Mouse (Mus musculus) c-Kit-positive CD71-positive TER-119-negative erythroid progenitor cells, embryonic 14.5 days (primary cell): Measurements from ENCODE around the gene Ctbp1.

ENCODE experiments used
- DNase-seq: peaks from one replicate; pipeline ENCODE4 v3.0.0-alpha.2; 2013; ENCODE audit warnings: low read depth

Ctbp1 gene

DNA sequence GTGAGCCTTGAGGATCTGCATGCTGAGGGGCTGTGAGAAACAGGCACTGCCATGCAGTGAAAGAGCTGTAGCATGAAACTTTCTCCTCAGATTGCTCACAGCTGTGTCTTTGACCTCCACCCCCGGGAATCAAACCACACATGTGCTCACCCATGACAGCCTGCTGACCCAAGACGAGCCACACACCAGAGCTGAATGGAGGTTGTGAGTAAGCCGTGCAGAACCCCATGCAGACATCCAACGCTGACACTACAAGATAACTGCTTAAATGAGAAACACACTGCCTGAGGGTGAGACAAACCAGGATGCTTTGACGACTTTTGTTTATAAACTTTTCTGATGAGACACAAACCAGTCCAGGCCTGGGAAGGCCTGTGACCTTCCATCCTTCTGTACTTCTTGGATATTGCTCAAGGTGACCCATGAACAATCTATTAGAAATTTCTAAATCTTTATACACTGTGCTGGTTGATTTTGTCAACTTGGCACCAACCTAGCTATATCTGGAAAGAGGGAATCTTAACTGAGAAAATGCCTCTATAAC lies 30.3 kb downstream of the Ctbp1 start:
- no peak for DNase-seq

DNA sequence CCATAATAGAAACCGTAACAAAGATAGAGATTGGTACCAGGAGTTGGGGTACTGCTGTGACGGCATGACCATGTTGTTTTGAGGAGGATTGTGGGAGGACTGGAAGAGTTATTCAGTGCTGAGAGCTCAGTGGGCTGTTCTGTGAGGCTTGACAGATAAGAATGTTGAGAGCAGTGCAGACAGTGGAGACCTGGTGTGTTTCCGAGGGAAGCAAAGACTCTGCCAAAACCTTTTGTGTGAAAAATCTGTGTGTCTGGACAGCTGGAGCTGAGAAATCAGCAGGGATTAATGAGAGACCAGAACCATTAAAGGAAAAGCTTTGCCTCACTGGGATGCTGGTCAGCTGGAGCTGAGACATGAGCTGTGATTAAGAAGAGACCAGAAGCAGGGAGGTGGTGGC lies 34.9 kb downstream of the Ctbp1 start:
- no peak for DNase-seq

GRCm38 (mm10) chr5:33239111-33239714 lies 35.6 kb downstream of the Ctbp1 start:
- DNase-seq: no peak

DNA sequence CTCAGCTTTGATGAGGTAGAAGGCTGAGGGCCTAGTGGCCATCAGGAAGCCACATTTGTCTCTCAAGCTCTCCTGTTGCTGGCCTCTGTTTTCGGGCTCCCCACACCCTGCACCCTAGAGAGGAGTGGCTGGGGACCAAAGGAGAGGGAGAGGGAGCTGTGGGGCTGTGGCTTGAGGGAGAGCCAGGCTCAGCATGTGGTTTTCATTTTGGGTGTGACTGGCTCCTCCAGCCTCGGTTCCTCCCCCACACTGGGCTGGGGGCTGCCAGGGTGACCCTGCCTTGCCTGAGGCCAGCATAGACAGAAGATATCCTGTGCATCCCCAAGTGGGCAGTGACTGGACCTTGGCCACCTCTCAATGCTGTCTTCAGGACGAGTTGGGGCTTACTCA lies 36.5 kb downstream of the Ctbp1 start:
- no peak for DNase-seq

GRCm38 (mm10) chr5:33237600-33238255 lies 37.1 kb downstream of the Ctbp1 start:
- no peak for DNase-seq

- no peak for DNase-seq
These were observed 40.3 kb downstream of the Ctbp1 start for GRCm38 (mm10) chr5:33234391-33235031.

- DNase-seq: no peak
These were observed 42.0 kb downstream of the Ctbp1 start for GRCm38 (mm10) chr5:33232791-33233190.

DNA sequence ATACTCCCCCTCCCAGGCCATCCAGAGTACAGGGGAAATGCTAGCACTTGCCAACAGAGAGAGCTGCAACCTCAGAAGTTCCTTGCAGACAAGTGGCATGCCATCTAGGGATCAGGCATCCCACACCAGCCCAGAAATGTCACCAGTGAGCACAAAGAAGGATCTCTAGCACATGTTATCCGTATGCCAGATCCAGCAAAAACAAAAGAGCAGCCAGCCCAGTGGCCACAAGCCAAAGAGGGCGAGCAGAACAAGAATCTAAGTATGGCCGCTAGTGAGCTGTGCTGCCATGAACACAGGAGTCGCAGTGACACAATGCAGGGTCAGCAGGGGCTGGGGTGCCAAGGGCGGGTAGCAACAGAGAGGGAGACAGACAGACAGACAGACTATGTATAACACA lies 44.5 kb downstream of the Ctbp1 start:
- DNase-seq: no peak

DNA sequence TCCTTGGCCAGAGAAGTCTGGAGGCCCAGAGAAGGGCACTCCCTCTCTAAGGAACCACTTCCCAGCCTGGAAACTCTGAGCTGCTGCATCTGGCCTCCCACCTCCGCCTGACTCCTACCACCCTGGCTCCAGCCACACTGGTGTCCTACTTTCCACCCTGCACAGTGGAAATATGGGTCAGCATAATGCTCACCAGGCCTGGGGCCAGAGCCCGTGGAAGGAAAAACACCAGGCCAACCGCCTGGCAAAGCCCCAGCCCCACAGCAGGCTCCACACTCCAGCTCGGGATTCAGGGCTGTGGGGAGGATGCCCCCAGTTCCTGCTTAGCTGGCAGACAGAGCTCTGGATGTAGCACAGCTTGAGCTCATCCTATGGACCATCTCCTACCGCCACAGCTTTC lies 46.4 kb downstream of the Ctbp1 start:
- no peak for DNase-seq

DNA sequence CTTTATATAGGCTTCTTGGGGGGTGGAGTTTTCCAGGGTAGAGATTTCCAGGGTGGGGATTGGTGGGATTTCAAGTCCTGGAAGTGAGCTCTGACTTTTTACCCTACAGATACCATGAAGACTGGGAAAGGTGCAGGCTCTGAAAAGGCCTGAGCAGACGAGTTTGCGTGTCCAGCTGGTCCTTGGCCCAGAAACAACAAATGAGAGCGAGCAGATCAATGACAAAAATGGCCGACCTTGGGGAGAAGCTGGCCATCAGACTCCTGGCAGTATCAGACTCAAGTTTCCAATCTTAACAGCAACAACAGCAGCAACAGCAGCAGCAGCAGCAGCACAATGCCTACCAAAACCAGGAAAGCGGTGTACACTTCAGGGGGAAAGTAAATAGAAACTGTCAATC lies 49.1 kb downstream of the Ctbp1 start:
- no peak for DNase-seq

GRCm38 (mm10) chr5:33224491-33224890 lies 50.3 kb downstream of the Ctbp1 start:
- no peak for DNase-seq

DNA sequence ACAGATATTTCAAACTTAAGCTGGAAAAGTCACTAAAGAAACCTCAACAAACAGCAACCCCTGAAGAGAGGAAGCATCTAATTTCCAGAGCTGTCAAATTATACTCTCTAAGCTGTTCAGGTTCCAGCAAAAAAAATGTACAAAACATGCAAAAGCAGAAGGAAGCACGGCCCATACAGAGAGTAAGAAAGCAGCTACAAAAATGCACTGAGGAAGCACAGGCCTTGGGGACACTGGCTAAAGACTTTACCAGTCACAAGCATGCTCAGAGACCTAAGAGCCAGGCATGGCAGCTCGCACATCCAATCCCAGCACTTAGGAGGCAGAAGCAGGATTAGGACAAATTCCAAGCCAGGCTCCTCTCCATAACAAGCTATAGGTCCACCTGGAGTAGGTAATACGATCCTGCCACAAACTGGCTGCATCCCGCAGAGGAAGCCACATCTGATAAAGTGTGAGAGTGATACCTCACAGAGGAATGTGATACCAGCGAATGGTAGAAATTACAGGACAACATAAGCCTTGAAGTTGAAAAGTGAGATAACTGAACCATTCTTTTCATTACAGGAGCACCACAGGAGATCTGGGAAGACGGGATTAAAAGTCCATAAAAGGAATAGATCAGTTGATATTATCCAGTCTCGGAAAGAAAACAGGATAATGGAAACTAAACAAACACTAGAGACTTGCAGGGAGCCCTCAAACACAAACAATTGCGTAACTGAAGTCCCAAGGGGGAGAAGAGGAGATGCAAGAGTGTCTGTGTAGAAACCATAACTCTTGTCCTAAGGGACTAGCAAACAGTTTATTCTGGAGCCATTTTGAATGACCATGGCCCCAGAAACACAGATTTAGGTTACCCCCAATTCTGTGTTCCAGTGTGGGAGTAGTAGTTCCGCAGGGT lies 51.7 kb downstream of the Ctbp1 start:
- DNase-seq: no peak

GRCm38 (mm10) chr5:33222389-33222788 lies 52.4 kb downstream of the Ctbp1 start:
- no peak for DNase-seq

DNA sequence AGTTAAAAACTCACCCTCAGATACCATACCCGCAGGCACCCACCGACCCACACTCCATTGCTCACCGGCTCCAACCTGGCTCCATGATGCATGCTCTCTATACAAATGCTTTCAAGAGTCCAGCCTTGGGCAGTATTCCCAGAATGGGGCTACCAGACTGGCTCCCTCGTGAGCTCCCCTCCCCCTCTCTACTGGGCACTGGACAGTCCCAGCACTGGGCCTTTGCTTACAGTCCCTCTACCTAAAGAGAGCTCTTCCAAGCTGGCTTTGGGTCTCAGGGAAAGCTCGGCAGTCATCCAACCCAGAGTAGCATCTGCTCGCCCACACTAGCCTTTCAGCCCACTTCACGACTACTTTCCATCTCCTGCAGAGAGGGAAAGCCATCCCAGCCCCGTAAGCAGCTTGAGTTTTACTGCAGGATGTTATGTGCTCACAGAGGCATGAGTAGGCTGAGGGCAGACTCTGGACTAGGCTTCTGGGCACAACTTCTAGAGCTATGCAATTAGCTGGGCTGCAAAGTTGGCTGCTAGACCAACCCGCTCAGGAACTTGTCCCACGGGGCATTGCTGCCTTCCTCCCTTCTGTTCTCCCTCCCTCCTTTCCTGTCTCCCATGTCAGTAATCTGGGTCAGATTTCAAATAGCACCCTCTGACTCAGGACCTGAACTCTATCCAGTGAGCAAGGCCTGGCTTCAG lies 54.3 kb downstream of the Ctbp1 start:
- no peak for DNase-seq

GRCm38 (mm10) chr5:33219831-33220230 lies 55.0 kb downstream of the Ctbp1 start:
- no peak for DNase-seq

DNA sequence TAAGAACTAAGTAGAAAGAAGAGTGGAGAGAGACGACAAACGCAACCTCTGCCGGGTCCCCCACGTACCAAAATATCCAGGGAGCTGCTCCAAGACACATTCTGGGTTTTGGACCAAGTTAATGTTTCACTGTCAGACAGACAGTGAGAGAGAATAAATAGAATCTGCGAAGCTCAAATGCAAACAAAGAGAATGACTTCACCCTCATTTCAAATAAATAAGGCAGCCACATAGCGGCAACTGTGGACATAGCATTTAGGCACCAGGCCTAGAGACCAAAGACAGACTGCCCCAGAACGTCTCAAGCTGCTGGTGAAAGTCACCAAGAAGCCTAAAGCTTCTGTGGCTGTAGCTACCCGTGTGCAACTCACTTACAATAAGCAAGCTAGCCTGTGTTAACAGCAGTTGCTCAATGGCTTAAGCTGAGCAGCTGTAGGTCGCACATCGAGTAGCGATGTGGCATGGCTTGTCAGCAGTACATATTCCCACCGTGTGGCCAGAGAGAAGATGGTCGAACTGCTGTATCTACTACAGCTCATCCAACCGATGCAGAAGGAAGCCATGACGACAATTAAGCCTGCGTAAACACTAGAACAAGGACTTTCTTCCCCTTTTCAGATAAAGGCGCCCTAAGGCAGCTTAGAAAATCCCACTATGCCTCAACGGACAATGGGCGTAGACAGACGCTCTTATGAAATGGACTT lies 55.9 kb downstream of the Ctbp1 start:
- DNase-seq: no peak

GRCm38 (mm10) chr5:33218081-33218480 lies 56.7 kb downstream of the Ctbp1 start, which contains the start of gene Spon2:
TSS of gene Spon2 (minus strand) at chr5:33218455.
- DNase-seq: peak; percentile 53

- no peak for DNase-seq
These were observed 57.1 kb downstream of the Ctbp1 start for GRCm38 (mm10) chr5:33217663-33218062.

GRCm38 (mm10) chr5:33214723-33215122 lies 60.1 kb downstream of the Ctbp1 start:
- DNase-seq: no peak

GRCm38 (mm10) chr5:33211254-33211653 lies 63.5 kb downstream of the Ctbp1 start:
- no peak for DNase-seq

DNA sequence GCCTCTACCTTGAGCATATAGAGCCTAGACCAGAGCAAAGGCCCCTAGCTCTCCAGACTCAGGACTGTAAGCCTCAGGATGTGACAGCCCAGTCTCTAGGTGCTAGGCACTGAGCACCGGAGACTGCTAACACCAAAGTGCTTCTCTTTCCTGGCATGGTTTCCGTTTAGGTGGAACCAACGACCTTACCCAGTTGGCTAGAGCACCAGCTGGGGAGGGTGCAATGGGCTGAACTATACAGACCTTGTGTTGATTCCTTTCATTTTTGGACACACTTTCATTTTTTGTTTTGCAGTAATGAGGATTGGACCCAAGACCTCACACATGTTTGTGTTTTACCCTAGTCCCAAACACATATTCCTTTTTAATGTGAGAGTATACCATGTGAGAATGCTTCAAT lies 64.3 kb downstream of the Ctbp1 start:
- DNase-seq: no peak
